Mouse (Mus musculus) lung, postnatal 25 days (tissue): ENCODE measurements around the gene Neurog3.

ENCODE experiments used
- DNase-seq: peaks from one replicate; pipeline ENCODE4 v3.0.0; 2022; ENCODE audit warnings: low spot score

The Neurog3 gene

DNA sequence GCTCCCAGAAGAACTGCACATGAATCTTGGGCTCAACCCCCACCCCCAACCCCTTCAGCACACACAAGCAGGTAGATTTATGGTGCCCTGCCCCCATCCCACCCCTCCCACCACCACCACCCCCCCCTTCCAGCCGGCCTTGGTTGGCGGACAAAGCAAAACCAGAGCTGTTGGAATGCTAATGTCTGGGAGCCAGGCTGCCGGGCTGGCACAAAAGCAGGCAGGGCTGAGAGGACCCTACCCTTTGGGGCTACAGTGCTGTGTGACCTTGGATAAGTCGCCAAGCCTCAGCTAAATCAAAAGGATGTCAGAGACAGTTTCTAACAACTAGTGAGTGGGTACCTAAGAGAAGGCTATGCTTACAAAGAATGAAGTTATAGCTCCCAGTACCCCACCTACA lies 4.3 kb downstream of the Neurog3 start:
- DNase-seq: no peak

DNA sequence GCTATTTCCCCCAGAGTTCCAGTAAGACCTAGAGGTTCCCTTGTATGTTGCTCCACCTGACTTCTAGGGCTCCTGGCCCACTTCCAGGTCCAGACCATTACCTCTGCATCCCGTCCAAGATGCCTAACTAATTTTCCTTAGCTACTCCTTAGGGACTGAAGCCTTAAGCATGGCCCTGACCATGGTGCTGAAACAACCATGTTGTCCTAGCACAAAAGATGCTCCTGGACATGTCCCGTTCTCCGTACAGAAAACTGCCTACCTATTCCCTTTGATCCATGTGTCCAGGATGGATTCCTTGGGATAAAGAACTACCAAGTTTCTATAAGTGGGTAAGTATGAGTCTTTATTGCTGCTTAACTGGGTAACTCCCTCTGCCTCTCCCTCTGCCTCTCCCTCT lies 5.2 kb downstream of the Neurog3 start:
- DNase-seq: no peak

DNA sequence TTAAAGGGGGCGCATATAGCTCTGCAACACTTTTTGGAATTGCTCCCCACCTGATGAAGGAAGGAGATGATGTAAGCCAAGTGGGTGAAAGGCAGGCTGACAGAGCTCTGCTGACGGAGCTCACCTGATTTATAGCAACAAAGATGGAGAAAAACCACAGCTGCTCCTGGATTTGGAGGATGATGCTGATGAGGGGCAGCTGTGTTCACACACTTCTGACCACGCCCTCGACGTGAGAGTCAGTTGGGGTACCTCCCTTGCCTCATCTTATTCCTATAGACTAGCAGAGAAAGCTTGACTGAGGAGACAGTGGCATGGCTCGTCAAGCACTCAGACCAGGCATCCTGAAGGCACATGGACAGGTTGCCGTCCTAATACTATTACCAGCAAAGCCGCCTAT lies 10.9 kb downstream of the Neurog3 start, which contains the start of gene Fam241b:
Fam241b (minus strand) TSS at position 101 of the 400 bp plus-strand sequence.
- DNase-seq: no peak

DNA sequence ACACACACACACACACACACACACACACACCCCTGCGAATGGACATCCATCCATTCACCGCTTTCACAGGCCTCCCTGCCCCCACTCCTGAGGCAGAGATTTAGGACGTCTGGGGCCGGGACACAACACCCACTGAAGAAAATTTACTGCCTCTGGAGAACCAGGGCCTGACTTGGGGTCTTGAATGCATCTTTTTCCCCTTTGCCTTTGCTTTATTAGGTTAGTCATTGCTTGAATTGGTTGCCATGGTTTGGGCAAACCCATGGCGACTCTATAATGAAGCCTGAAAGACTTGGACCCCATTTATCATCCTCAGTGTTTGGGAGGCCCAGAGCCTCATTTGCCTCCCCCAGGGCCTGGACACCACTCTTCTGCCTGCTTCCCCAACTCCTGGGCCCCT lies 13.1 kb downstream of the Neurog3 start:
- no peak for DNase-seq

DNA sequence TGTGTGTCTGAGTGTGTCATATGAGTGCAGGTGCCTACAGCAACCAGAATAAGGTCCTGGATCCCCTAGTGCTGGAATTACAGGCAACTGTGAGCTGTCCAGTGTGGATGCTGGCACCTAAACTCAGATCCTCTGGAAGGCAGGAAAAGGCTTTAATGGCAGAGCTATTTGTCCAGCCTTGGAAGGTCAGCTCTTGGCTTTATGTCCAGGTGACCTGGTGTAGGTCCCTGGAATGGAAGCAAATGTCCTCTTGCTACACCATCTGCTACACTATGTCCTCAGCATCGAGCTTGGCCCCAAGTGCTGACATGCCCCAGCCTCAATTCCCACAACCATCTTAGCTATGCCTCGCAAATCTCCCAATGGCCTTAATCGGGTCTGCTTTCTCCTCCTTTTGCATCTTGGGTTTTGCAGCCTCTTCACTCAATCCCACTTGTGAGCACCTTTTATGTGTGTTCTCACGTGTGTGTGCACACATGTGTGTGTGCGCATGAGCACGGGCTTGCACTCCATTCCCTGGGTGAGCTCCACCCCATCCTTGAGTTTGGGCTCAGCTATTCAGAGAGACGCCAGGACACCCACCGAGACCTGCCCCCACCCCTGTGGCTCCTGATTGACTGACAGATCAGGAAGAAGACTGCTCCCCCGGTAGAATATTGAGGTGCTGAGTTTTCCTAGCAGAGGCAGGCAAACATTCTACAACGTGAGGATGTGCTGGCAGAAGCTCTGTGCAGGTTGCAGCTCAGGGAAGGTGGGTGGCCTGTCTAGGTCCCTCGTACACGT lies 14.8 kb downstream of the Neurog3 start:
- no peak for DNase-seq

DNA sequence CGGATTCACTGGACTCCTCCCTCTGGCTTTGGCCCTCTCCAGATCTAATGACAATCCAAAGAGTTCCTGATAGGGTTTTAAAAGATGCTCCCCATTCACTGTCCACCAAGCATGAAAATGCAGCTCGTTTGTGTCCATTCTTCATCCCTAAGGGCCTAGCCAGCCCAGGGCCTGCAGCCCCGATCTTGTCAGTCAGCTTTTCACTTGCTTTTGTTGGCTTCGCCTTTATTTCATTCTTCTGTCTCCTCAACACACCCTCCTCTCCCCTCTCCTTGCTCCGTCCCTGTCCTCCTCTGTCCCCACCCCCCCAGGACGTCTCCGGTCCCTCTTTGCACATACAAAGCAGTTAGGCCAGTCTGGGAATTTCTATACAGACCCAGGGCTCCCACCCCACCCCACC lies 17.0 kb downstream of the Neurog3 start:
- DNase-seq: no peak

DNA sequence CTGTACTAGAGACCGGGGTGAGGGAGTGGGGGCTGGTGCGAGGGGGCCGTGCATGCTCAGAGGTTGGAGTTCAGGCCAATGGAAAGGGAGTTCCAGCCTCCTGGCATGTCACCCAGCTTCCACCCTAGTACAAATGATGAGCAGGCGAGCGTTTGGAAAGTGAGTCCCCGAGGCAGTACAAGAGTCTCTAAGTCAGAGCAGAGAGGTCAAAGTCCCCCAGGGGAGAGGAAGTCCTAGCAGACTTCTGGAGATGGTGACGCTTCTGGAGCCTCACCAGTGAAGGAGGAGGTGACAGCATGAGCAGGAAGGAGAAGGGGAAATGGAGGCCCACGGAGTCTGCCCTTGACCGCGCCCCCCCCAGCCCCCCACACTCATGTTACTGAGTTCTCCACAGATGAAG lies 29.5 kb downstream of the Neurog3 start:
- DNase-seq: no peak

DNA sequence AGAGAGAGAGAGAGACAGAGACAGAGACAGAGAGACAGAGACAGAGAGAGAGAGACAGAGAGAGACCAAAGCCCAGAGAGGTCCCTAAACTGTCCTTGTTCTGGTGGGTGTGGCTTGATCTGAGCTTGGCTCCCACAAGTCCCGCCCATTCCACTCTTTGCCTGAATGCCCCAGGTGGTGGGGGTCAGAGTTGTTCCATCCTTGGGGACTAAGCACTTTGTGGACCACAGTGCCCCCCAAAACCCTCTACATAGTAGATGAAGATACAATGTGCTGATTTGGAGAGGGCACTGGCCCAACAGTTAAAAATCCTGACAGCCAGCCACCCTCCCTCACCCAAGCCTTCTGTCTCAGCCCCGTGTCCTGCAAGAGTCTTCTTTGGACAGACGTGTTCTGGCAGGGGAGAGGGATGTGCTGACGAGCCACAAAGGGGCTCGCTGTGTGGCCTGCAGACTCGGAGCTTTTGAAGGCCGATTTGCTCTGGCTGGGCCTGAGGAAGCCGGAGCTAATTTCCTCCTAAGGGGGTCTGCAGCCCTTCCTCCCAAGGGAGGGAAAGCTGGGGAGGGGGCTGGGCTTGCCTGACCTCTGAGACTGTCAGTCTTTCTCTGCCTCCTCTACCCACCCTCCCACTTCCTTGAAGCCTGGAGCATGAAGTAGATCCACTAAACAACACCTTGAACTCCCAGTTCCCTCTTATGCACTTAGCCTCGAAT lies 40.1 kb downstream of the Neurog3 start:
- DNase-seq: no peak

DNA sequence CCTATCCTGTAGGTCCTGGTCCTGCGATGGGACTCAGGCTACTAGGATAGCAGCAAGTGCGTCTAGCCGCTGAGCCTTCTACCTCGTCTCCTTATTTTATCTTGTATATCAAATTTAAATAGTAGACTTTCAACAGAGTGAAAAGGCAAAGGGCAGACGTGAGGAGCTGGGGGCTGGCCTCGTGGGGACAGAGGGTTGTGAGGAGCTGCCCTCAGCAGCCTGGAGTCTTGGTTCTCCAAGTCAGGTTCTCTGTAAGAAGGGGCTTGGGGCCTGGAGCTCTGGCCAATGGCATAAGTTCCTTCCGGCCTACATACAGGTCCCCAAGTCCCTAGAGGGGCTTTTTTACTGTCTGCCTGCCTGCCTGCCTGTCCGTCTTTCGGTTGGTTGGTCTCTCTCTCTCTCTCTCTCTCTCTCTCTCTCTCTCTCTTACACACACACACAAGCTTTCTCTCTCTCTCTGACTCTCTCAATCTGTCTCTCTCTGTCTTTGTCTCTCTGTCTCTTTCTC lies 41.1 kb downstream of the Neurog3 start:
- no peak for DNase-seq

DNA sequence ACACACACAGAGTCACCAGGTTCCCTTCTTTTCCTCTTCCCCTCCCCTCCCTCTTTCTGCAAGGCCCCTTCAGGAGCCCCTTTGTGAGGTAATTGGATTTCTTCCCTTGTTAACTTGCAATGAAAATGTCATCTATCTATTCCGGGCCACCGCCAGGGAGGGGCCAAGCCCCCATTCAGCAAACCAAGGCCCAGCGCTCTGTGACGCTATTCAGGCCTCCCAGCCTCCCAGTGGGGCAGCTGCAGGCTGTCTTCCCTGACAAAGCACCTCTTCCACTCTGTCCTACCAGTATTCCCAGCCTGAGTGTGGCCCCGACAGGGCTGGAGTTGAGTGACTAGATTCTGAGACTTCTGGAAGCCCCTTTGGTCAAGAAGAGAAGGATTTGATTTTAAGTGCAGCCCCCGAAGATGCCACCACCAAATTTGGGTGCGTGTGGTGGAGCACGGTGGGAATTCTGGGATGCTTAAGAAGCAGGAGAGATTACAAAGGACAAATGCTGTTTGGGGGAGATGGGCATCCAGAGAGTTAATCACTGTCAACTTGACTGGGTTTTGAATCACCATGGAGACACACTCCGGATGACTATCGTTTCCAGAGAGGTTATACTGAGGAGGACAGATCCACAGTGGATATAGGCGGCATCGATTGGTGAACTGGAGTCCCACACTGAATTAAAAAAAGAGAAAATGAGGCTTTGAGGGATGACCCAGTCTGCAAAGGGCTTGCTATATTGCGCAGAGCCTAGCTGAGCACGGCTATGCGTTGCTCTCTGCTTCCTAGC lies 41.8 kb downstream of the Neurog3 start:
- no peak for DNase-seq

DNA sequence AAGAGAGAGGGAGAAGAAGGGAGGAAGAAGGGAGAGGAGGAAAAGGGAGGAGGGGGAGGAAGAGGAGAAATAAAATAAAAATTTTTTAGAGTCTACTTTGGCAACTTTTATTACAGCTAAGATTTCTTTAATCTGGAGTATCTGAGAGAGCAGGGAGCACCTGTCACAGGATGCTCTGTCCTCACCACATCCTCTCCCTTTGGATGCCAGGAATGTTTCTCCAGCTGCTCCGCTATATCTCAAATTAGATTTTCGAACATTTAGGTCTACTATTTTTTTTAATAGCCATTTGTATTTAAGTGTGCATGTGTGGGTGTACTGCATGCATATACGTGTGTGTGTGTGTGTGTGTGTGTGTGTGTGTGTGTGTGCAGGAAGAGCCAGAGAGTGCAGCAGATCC lies 47.1 kb downstream of the Neurog3 start:
- DNase-seq: no peak

DNA sequence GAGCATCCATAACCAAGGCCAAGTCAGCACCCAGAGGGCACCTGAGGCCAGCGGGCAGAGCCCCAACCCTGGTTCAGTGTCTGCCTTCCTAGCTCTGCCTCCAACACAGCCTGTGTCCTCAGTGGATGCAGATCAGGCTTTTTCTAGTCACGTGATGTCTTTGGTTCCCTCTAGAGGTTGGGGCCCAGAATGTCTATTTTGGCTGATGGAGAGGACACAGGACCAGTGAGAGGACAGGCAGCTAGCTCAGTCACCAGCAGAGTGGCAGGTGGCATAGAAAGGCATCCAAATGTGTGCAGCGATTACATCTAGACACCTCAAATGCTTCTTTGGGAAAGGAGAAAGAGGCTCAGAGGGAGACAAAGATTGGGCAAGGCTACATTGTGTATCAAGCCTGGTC lies 48.8 kb downstream of the Neurog3 start:
- no peak for DNase-seq

DNA sequence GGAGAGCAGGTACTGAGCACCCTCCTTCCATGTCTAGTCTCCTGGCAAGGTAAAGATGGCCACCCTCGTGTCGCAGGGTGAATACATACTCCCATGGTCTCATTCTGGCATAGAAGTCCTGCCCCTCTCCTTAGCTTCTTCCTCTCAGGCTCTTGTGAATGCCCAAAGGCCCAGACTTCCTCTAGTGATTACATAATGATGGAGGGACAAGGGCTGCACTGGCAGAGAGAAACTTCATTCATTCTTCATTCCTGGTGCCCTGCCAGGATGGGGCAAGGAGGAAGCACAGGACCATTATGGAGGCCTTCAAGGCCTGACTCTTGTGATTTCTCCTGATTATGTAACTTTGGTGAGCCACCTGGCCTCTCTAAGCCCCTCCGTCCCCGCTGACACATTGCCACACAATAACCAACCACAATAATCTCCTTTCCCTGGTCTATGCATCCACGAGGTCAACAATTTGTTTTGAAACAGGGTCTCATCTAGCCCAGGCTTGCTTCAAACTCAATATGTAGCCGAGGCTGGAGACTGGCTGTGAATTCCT lies 49.7 kb downstream of the Neurog3 start:
- no peak for DNase-seq

DNA sequence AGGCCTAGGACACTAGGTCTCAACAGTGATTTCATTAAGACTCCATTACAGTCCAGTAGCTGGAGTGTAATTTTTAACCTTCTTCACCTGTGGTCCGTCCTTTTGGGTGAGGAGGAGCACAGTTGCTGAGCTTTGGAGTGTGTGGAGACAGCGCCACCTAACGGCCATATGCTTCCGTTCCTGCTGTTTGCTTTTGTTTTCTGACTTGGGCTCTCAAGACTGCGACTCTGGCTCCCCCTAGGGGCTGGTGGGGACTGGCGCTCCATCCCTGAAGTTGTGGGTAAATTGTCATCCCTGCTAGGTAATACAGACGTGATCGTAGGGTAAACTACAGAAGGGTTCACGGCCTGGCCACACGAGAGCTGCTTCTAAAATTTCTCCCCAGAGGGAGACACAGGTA lies 50.2 kb downstream of the Neurog3 start:
- DNase-seq: peak; percentile 93
